Mouse (Mus musculus): Measurements from ENCODE around the gene P4ha1.

DNA sequence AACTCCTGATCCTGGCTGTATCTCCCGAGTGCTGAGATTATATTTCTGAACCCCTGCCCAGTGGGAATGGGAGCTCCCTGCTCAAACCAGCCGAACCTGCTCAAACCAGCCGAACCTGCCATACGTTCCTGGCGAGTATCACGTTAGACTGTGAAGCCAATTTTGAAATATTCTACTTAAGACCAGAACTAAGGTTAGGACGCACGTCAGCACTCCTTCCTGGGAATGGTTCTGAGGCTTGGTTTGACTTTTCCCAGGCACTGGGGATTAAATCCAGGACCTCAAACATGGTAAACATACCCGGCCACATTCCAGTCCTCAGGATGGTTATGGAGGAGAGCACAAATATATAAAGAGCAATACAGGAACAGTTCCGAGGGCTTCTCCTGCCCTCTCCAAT lies 54.8 kb downstream of the P4ha1 start:
- no peak for TF ChIP-seq POLR2A (IDR thresholded peaks at IDR 0.05; ENCODE audit: borderline replicate concordance, extremely low read depth, insufficient read depth, insufficient read length, poor library complexity, severe bottlenecking)
- no peak for TF ChIP-seq CTCF (IDR thresholded peaks at IDR 0.05; ENCODE audit: borderline replicate concordance, extremely low read depth, insufficient read depth, insufficient read length)
